Mouse (Mus musculus): Measurements from ENCODE around the gene Kcnq5. TPM values are rescaled to one million over a fixed set of nuclear protein-coding genes. Genes with fewer than 3 reads are reported as not detected.
"Not testable (repeated sequence)": the region's sequence is repeated elsewhere in the genome, so short reads cannot be mapped to it uniquely, and the experiment has no call there.

Kcnq5 gene
- total and polyA plus RNA-seq, 2 experiments from 2014 or later: 2.5 to 11.3 TPM

GRCm38 (mm10) chr1:21600606-21601005, 361.1 kb downstream of the Kcnq5 start:
- H3K4me2 ChIP-seq (ENCODE audit: low read depth, low read length, poor library complexity, severe bottlenecking): no peak overlapping the region
- H3K36me3 ChIP-seq (ENCODE audit: insufficient read depth, low read length): no peaks in the 10 kb centered on the region
- no peaks in the 10 kb centered on the region for H3K4me1 ChIP-seq (ENCODE audit: insufficient read depth, low read length)
- H3K4me3 ChIP-seq (ENCODE audit: low read depth, low read length): no peak overlapping the region
- H3K9ac ChIP-seq (replicated peaks; ENCODE audit: low read length, poor library complexity, severe bottlenecking): no peak overlapping the region
- no peak for DNase-seq (ENCODE audit: low spot score)
- H3K27ac ChIP-seq (ENCODE audit: low read depth, low read length): no peak overlapping the region
- ATAC-seq (ENCODE audit: low FRiP score): no peak
- no peak for TF ChIP-seq CTCF (IDR thresholded peaks at IDR 0.05)
- WGBS: 67% methylated on average over 4 of the region's 4 CpGs
- no peaks in the 10 kb centered on the region for H3K9me3 ChIP-seq (ENCODE audit: low read length)
- no peaks in the 10 kb centered on the region for H3K27me3 ChIP-seq (ENCODE audit: insufficient read depth, low read length)

DNA sequence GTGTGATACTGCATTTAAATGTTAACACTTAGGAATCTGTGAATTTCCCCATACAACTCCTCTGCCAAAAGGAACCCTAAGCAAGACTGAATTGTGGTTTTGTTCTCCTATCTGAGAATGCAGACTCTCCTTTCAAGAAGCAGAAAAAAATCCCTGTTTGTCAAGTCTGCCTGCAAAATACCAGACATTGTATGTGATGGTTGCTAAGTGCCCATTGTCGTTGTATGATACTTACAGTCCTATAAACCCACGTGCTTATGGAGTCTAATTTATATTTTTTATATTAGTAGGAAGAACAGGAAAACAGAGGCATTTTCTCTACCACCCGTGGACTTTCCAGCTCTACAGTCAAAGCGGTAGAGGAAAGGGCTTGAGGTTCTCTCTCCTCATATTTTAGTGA, 367.9 kb downstream of the Kcnq5 start:
- ATAC-seq (ENCODE audit: low FRiP score) (no peak), DNase-seq (ENCODE audit: low spot score) (no peak)
- Histone ChIP-seq H3K27me3 (ENCODE audit: insufficient read depth, low read length) (no peaks in the 10 kb centered on the region), H3K4me1 (ENCODE audit: insufficient read depth, low read length) (no peaks in the 10 kb centered on the region), H3K4me2 (ENCODE audit: low read depth, low read length, poor library complexity, severe bottlenecking) (no peak overlapping the region), H3K36me3 (ENCODE audit: insufficient read depth, low read length) (no peaks in the 10 kb centered on the region), H3K9ac (replicated peaks; ENCODE audit: low read length, poor library complexity, severe bottlenecking) (no peak overlapping the region), H3K27ac (ENCODE audit: low read depth, low read length) (no peak overlapping the region), H3K4me3 (ENCODE audit: low read depth, low read length) (no peak overlapping the region), H3K9me3 (ENCODE audit: low read length) (no peaks in the 10 kb centered on the region)
- 53% methylated on average over 4 of the region's 4 CpGs for WGBS
- TF ChIP-seq CTCF (IDR thresholded peaks at IDR 0.05): no peak

DNA sequence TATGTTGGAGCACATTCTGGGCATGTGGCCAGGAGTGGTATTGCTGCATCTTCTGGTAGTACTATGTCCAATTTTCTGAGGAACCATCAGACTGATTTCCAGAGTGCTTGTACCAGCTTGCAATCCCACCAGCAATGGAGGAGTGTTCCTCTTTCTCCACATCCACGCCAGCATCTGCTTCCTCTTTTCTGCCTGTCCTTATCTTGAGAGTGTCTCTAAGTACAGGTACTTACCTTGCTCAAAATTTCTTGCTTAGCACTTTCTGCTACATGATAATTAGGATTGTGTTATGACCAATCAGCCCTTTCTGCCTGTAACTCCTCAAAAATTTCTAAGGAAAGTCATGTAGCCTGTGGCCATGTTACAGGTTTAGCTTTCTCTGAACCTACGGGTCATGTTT, 394.3 kb downstream of the Kcnq5 start:
- 83% methylated on average over 2 of the region's 2 CpGs for WGBS
- H3K27ac ChIP-seq (ENCODE audit: low read depth, low read length); ATAC-seq (ENCODE audit: low FRiP score); H3K9me3 ChIP-seq (ENCODE audit: low read length); H3K4me2 ChIP-seq (ENCODE audit: low read depth, low read length, poor library complexity, severe bottlenecking); H3K36me3 ChIP-seq (ENCODE audit: insufficient read depth, low read length); H3K9ac ChIP-seq (replicated peaks; ENCODE audit: low read length, poor library complexity, severe bottlenecking); H3K4me3 ChIP-seq (ENCODE audit: low read depth, low read length); H3K27me3 ChIP-seq (ENCODE audit: insufficient read depth, low read length); H3K4me1 ChIP-seq (ENCODE audit: insufficient read depth, low read length); DNase-seq (ENCODE audit: low spot score): not testable (repeated sequence)

DNA sequence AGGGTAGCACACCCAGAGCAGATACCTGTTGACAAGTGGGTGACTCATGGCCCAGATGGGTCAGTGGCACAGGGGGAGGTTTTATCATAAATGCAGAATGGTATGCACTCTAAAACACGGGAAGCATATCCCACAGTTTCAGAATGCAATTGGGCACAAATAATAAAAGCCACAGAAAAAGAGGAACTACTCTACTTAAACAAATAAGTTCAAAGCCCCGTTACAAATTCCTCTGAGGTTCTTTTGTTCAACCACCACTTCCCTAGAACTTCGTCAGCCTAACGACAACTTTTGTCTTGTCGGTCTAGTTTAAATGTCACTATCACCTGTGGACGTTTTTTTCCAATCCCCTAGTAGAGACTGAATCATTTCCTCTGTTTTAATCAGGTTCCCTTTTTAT, 407.1 kb downstream of the Kcnq5 start:
- no peak for ATAC-seq (ENCODE audit: low FRiP score)
- H3K4me3 ChIP-seq (ENCODE audit: low read depth, low read length): no peak overlapping the region
- H3K36me3 ChIP-seq (ENCODE audit: insufficient read depth, low read length): no peaks in the 10 kb centered on the region
- H3K9ac ChIP-seq (replicated peaks; ENCODE audit: low read length, poor library complexity, severe bottlenecking): no peak overlapping the region
- H3K4me2 ChIP-seq (ENCODE audit: low read depth, low read length, poor library complexity, severe bottlenecking): no peak overlapping the region
- no peaks in the 10 kb centered on the region for H3K4me1 ChIP-seq (ENCODE audit: insufficient read depth, low read length)
- H3K27me3 ChIP-seq (ENCODE audit: insufficient read depth, low read length): no peaks in the 10 kb centered on the region
- no peak for DNase-seq (ENCODE audit: low spot score)
- WGBS: 78% methylated on average over 6 of the region's 6 CpGs
- H3K9me3 ChIP-seq (ENCODE audit: low read length): no peaks in the 10 kb centered on the region
- no peak for TF ChIP-seq CTCF (IDR thresholded peaks at IDR 0.05)
- no peak overlapping the region for H3K27ac ChIP-seq (ENCODE audit: low read depth, low read length)

DNA sequence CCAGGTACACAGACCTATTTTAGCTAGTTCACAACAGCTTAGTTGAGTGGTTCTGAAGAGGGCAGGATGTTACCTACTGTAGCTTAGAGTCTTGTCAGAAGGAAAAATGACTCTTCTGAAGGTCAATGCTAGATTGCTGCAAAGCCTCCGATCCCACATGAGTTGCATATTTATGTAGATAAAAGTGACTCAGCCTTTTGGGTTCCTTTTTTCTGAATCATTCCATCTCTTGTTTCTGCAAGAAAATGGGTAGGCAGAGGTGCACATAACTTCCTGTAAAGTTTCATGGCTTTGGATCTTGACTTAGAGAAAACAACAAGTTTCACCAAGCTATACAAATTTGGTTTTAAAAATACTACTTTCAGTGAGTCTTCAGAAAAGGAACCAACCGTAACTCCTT, 409.0 kb downstream of the Kcnq5 start:
- no peak overlapping the region for H3K4me2 ChIP-seq (ENCODE audit: low read depth, low read length, poor library complexity, severe bottlenecking)
- H3K27me3 ChIP-seq (ENCODE audit: insufficient read depth, low read length): no peaks in the 10 kb centered on the region
- no peak for TF ChIP-seq CTCF (IDR thresholded peaks at IDR 0.05)
- no peaks in the 10 kb centered on the region for H3K36me3 ChIP-seq (ENCODE audit: insufficient read depth, low read length)
- H3K9me3 ChIP-seq (ENCODE audit: low read length): no peaks in the 10 kb centered on the region
- H3K27ac ChIP-seq (ENCODE audit: low read depth, low read length): no peak overlapping the region
- no peak overlapping the region for H3K9ac ChIP-seq (replicated peaks; ENCODE audit: low read length, poor library complexity, severe bottlenecking)
- no peaks in the 10 kb centered on the region for H3K4me1 ChIP-seq (ENCODE audit: insufficient read depth, low read length)
- DNase-seq (ENCODE audit: low spot score): no peak
- ATAC-seq (ENCODE audit: low FRiP score): no peak
- WGBS: 94% methylated on average over 2 of the region's 2 CpGs
- no peak overlapping the region for H3K4me3 ChIP-seq (ENCODE audit: low read depth, low read length)

DNA sequence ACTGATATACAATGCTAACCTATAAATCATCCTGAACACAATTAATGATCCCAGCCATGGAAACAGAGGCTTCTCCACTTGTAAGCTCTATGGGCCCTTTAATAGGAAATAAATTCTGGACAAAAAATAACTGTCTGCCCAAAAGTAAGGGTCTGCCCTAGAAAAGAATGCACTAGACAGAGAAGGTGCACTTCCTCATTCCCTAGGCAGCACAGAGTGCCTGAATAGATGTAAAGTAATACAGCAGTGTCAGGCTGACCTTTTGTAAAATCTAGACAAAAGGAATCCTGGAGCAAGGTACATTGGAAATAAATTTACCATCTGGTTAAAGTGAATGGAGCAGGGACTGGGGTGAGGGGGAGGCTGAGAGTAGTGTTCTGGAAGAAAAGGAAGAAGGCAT, 417.8 kb downstream of the Kcnq5 start:
- Histone ChIP-seq H3K4me3 (ENCODE audit: low read depth, low read length) (no peak overlapping the region), H3K9ac (replicated peaks; ENCODE audit: low read length, poor library complexity, severe bottlenecking) (no peak overlapping the region), H3K9me3 (ENCODE audit: low read length) (no peaks in the 10 kb centered on the region), H3K36me3 (ENCODE audit: insufficient read depth, low read length) (no peaks in the 10 kb centered on the region), H3K27me3 (ENCODE audit: insufficient read depth, low read length) (no peaks in the 10 kb centered on the region), H3K4me1 (ENCODE audit: insufficient read depth, low read length) (no peaks in the 10 kb centered on the region), H3K4me2 (ENCODE audit: low read depth, low read length, poor library complexity, severe bottlenecking) (no peak overlapping the region), H3K27ac (ENCODE audit: low read depth, low read length) (no peak overlapping the region)
- no peak for TF ChIP-seq CTCF (IDR thresholded peaks at IDR 0.05)
- DNase-seq (ENCODE audit: low spot score) (no peak), ATAC-seq (ENCODE audit: low FRiP score) (no peak)

GRCm38 (mm10) chr1:21539486-21539885, 422.3 kb downstream of the Kcnq5 start:
- 77% methylated on average over 2 of the region's 2 CpGs for WGBS

More at GRCm38 (mm10) chr1:21539486-21539885, 422.3 kb downstream of the Kcnq5 start:
- H3K4me1 ChIP-seq (ENCODE audit: insufficient read depth, low read length): no peaks in the 10 kb centered on the region
- H3K4me2 ChIP-seq (ENCODE audit: low read depth, low read length, poor library complexity, severe bottlenecking): no peak overlapping the region
- no peak overlapping the region for H3K4me3 ChIP-seq (ENCODE audit: low read depth, low read length)
- no peaks in the 10 kb centered on the region for H3K9me3 ChIP-seq (ENCODE audit: low read length)
- no peak overlapping the region for H3K27ac ChIP-seq (ENCODE audit: low read depth, low read length)
- H3K27me3 ChIP-seq (ENCODE audit: insufficient read depth, low read length): no peaks in the 10 kb centered on the region
- no peaks in the 10 kb centered on the region for H3K36me3 ChIP-seq (ENCODE audit: insufficient read depth, low read length)
- TF ChIP-seq CTCF (IDR thresholded peaks at IDR 0.05): no peak
- no peak for ATAC-seq (ENCODE audit: low FRiP score)
- no peak for DNase-seq (ENCODE audit: low spot score)
- H3K9ac ChIP-seq (replicated peaks; ENCODE audit: low read length, poor library complexity, severe bottlenecking): no peak overlapping the region
